Mouse (Mus musculus) CH12F3 (cell line): Measurements from ENCODE around the gene Tmem176a.
"Not testable (repeated sequence)": the region's sequence is repeated elsewhere in the genome, so short reads cannot be mapped to it uniquely, and the experiment has no call there.

Experiments
- in situ Hi-C: fragments of 300-500 bp; cut with MboI; formaldehyde crosslinking; loops from 2 replicates; pipeline ENCODE4 v1.14.3; 2020; ENCODE audit warnings: low sequenced_read_pairs

Gene Tmem176a

DNA sequence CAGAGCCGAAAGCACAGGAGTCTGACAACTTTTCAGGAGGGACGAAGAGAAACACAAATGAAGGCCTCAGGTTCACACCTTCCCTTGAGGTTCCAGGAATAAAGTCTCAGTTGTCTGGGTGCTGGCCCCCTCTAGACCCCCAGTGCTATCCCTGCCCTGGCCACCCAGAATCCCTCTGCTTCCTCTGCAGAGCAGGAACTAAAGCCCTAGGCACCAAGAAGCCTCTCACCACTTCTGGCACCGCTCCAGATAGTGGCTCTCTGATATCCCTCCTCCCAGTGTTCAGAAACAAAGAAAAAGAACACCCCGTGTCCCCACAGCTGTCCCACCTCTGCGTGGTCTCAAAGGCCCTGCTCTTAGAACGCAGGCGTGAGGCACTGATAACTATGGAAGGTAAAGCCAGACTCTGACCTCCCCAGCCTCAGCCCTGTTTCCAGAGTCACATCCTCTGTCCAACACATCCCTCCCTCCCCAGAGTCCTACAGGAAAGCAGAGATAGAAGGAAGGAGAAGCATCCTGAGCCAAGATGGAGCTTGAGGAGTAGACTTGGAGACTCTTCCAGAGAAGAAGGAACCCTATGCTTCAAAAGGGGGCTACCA lies at the start of gene Tmem176a:
Tmem176a (plus strand) TSS at position 549 of the 599 bp plus-strand sequence.
- in situ Hi-C loops, result no loop called here

DNA sequence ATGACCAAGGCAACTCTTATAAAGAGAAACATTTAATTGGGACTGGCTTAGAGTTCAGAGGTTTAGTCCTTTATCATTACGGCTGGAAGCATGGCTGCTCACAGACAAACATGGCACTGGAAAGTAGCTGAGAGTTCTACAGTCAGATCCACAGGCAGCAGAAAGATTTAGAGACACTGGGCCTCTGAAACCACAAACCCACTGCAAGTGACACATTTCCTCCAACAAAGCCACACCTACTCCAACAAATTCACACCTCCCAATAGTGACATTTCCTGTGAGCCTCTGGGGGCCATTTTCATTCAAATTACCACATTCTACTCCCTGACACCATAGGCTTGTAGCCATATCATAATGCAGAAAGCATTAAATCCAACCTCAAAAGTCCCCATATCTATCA lies 38.8 kb upstream of the Tmem176a start:
- in situ Hi-C loops, result no loop called here

GRCm38 (mm10) chr6:48803406-48804051 lies 37.2 kb upstream of the Tmem176a start:
- in situ Hi-C loops, result no loop called here

GRCm38 (mm10) chr6:48804346-48804745 lies 36.4 kb upstream of the Tmem176a start:
- in situ Hi-C loops, result no loop called here

DNA sequence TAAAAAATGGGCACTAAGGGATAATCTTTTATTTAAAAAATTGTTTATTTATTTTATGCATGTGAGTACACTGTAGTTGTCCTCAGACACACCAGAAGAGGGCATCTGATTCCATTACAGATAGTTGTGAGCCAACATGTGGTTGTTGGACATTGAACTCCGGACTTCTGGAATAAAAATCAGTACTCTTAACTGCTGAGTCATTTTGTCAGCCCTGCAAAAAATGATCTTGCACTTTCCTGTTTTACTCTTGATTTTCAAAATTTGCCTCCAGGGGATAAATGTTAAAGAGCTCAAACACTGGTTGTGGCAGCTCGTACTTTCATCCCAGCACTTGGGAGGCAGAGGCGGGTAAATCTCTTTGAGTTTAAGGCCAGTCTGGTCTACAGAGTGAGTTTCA lies 34.0 kb upstream of the Tmem176a start:
- in situ Hi-C loops, result no loop called here

- in situ Hi-C loops, result no loop called here
Observed at GRCm38 (mm10) chr6:48809494-48810219, 31.1 kb upstream of the Tmem176a start.

GRCm38 (mm10) chr6:48815013-48815412 lies 25.7 kb upstream of the Tmem176a start:
- in situ Hi-C loops, result no loop called here

- in situ Hi-C loops, result no loop called here
Observed at GRCm38 (mm10) chr6:48817815-48818214, 22.9 kb upstream of the Tmem176a start.

- in situ Hi-C loops, result not testable (repeated sequence)
Observed at GRCm38 (mm10) chr6:48821991-48822785, 18.5 kb upstream of the Tmem176a start.

- in situ Hi-C loops, result no loop called here
Observed at GRCm38 (mm10) chr6:48825016-48825415, 15.7 kb upstream of the Tmem176a start.

DNA sequence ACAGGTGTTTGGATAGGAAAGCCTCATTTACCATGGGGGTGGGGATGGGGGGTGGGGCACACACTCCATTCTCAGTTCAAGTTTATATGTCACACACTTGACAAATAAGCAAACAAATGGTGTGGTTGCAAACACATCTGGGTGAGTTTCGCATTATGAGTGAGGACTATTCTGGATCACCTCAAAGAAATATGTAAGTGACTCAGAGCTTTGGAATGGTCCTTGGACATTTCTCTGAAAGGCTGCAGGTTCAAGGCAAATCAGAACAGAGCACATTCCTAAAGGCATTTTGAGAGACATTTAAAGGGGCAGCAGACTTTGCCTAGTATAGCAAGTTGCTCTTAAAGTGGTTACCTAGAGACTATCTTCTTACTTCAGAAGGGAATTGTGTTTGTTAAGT lies 11.7 kb upstream of the Tmem176a start:
- in situ Hi-C loops, result no loop called here

DNA sequence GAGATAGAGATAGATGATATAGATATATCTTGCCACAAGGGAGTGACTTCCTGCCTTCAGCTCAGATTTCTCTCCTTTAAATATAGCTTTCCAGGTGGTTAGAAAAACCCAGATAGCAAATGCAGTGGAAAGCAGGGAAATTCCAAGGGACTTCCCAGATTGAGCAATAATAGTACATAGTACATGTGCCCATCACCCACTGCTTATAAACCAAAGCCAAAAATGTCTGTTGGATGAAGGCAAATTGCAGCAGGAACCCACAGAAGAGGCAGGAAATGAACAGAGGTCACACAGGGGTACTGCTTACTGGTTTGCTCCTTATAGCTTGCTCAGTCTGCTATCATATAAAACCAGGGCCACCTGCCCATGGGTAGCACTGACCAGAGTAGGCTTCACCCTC lies 11.1 kb upstream of the Tmem176a start:
- in situ Hi-C loops, result no loop called here

GRCm38 (mm10) chr6:48830241-48830640 lies 10.5 kb upstream of the Tmem176a start:
- in situ Hi-C loops, result no loop called here

- in situ Hi-C loops, result no loop called here
Observed at GRCm38 (mm10) chr6:48831141-48831540, 9.6 kb upstream of the Tmem176a start.

- in situ Hi-C loops, result no loop called here
Observed at GRCm38 (mm10) chr6:48832426-48832825, 8.3 kb upstream of the Tmem176a start.

DNA sequence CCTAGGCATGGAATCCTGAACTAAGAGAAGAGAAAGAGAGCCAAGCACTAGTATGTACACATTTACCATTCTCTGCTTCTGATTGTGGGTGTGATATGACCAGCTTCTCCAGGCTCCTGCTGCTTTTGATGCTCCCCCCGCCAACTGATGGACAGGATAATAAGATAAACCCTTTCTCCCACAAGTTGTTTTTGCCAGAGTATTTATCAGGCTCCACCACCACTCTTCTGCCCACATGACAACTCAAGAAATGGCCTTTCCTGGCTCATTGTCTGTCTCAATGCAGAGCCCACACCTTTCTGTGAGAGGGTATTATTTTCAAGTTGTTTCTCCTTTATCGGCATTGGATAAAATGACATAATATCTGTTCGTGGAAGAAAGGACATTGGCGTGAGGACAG lies 7.2 kb upstream of the Tmem176a start:
- in situ Hi-C loops, result no loop called here

GRCm38 (mm10) chr6:48835241-48835640 lies 5.5 kb upstream of the Tmem176a start:
- in situ Hi-C loops, result no loop called here

DNA sequence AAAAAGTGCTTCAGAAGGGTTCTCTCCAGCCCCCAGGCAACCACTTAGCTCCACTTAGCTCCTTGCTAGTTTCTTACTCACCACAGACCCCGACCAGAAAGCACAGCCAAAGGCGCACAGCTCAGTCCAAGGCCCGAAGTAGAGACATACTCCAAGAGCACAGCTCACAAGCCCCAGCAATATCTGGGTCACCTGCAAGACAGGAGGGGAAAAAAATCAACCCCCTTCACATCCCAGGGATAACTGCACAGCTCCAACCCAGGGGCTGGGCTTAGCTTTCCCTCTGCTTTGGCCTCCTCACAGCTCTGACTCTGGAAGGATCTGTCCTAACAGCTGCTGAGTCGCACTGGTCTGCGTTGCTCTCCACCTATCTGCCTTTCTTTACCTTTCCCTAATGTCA lies 4.6 kb upstream of the Tmem176a start:
- in situ Hi-C loops, result no loop called here

DNA sequence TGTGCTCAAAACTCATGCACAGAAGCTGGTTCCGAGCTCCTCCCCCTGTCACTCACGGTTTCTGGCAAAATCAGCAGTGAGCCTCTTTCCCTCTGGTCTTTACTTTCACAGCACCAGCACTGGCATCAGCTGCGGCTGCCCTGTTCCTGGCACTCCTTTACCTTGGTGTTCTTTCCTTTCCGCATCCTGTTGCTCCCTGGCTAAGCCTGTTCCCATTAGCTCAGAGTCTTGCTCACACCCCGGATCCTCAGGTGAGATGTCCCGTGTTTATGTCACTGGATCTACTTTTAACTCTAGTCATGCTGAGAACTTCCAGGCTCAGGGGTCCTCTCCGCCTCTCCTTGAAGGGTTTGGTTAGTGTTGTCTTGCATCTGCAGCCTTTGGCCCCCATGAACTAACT lies 3.2 kb upstream of the Tmem176a start:
- in situ Hi-C loops, result no loop called here

DNA sequence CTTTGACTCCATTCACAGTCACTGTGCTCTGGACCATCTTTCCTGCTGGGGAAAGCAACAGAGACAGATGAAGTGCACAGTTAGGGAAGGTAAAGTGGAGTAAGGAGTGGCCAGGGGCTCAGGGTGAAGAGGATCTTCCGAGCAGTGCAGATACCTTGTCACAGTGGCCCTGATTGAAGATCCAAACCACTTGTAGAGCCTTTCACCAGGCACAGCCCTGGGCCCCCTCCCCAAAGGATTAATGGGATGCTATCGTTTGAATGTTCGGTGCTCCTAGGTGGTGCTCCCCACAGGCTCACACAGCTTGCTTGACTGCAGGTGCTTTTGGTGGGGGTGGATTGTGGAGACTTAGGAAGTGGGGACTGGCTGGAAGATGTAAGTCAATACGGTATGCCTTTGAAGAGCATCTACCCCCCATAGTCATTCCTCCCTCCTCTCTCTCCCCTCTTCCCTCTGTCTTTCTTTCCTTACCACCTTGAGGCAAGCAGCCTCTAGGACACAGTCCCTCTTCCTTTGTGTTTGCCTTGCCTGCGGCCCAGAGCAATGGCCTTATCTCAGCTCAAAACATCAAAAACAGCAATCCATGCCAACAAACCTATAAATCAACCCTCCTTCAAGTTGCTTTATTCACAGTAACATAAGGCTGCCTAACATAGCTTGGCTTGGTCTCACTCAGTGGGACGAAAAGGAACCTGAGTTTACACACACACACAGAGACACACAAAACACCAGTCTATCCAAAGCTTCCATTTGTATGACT lies 2.2 kb upstream of the Tmem176a start:
- in situ Hi-C loops, result no loop called here
